Mouse (Mus musculus) erythroblast, embryonic 14.5 days (primary cell): ENCODE measurements at regions not wholly inside any gene's neighbourhood (a gene's known extent, or its start where the extent isn't known, plus 50 kb on each side); places are given as distances from the start of the nearest gene placed in this dataset.

ENCODE experiments used
- GATA1 ChIP-seq: IDR thresholded peaks from 2 replicates; pipeline ENCODE4 v1.6.1; 2012; ENCODE audit warnings: low read length, inconsistent platforms, mixed read lengths
- TAL1 ChIP-seq: IDR thresholded peaks from 3 replicates; pipeline ENCODE4 v1.6.1; 2012; ENCODE audit warnings: low read length, inconsistent platforms, mixed read lengths

DNA sequence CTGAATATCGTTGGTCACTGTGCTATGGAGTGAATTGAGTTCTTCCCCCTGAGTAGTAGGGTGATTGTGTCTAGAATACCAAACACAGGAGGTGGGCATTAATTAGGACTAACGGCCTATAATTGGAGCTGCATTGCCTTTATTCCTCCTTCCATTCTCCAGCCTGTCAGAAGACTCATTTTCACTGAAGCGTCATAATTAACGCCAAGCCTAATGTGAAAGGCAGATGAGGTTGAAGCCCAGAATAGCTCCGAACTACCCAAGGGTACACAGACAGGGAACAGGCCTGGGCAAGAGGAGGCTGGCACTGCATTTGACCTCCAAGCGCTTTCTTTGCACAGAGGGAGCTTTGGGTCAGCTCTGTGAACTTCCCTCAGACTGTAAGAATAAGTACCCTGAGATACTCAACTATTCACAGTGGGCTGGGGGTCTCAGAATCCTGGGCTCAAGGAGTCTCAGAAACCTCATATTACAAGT is 386.5 kb downstream of the Brinp2 start:
- TF ChIP-seq GATA1 (no peak), TAL1 (no peak)
